Mouse (Mus musculus) bone marrow, adult 2 months (tissue): ENCODE measurements around the gene Invs.

Source experiments
- CTCF ChIP-seq: fragments of 200-500 bp; IDR thresholded peaks from 2 replicates; pipeline ENCODE4 v1.5.1; 2011; ENCODE audit warnings: low read length, control low read depth; ENCODE audit not compliant: control insufficient read depth, insufficient read depth
- POLR2A ChIP-seq: fragments of 200-500 bp; IDR thresholded peaks from 2 replicates; pipeline ENCODE4 v1.6.1; 2011; ENCODE audit warnings: low read depth, mild to moderate bottlenecking, control low read depth, low read length, borderline replicate concordance; ENCODE audit not compliant: control insufficient read depth

DNA sequence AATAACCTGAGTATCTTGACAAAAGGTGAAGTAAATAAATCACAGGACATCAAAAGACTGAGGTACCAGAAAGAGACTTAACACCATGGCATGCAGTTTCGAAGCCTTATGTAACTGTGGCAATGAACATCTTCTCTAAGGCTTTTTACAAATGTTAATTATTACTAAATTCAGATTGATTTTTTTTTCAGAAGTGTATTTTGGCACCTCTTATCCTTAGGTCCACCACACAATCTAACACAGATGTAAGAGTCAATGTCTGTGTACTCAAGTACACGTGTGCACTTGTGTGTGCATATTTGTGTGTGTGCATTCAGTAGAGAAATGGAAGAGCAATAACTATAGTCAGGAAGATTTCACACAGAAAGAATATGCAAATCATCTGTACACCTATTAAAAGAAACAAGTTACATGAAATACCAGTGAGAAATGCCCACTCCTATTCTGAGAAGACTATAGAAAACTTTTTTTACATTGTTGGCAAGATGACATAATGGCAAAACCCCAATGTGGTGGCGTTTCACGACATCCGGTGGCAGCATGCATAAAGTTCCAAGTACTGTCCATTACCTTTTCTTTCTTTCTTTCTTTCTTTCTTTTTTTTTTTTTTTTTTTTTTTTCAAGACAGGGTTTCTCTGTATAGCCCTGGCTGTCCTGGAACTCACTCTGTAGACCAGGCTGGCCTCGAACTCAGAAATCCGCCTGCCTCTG lies 6.3 kb upstream of the Invs start:
- no peak for TF ChIP-seq CTCF
- TF ChIP-seq POLR2A: no peak
